Mouse (Mus musculus): ENCODE data around the gene Nalcn.

GRCm38 (mm10) chr14:123663206-123663605, 36.3 kb upstream of the Nalcn start:
- no peak for TF ChIP-seq POLR2A (IDR thresholded peaks at IDR 0.05; ENCODE audit: insufficient read depth, low read length)
- no peak for TF ChIP-seq CTCF (IDR thresholded peaks at IDR 0.05; ENCODE audit: low read depth, low read length)
